18 mouse cellular contexts compared by ENCODE assay signal in genomic region chr9:54745740-54746370, GRCm38 (mm10). TPM values are rescaled to one million over a fixed set of nuclear protein-coding genes. Genes with fewer than 3 reads are reported as not detected.
DNase-seq lines count a peak whose midpoint lies in the region; ATAC-seq and TF ChIP-seq lines count a peak whose summit lies in the region.
"Had no signal": no experiment of that assay in that cellular context is flagged by ENCODE, and none has a peak within 500 bp of the region (broad histone marks: within the 10 kb centered on the region; RNA-seq: fewer than 3 reads in every experiment).

No protein-coding gene starts in this region.

- H3K4me1 ChIP-seq in kidney, embryonic 14.5 days (ENCODE audit: control insufficient read depth, insufficient read depth, low read length), result no peaks in the 10 kb centered on the region
- H3K4me1 ChIP-seq in hindbrain, embryonic 10.5 days (replicated peaks), result peaks cover 59% of the 10 kb centered on the region
- H3K4me1 ChIP-seq in limb, embryonic 13.5 days, result peaks cover 6% of the 10 kb centered on the region; the same call in 1 of the 2 replicates
- H3K4me1 ChIP-seq in cerebellum, adult 2 months (ENCODE audit: control insufficient read depth, insufficient read depth, low read length), result no peaks in the 10 kb centered on the region
- H3K4me1 ChIP-seq: liver, embryonic 15.5 days had no signal

- no peak for TF ChIP-seq CTCF in brain, embryonic 14.5 days (IDR thresholded peaks at IDR 0.05; ENCODE audit: borderline replicate concordance, extremely low read depth, insufficient read depth, insufficient read length)
- TF ChIP-seq CTCF in cerebellum, adult 2 months (IDR thresholded peaks at IDR 0.05; ENCODE audit: borderline replicate concordance, insufficient read depth, low read depth, low read length), result no peak

- no peaks in the 10 kb centered on the region for H3K27me3 ChIP-seq in kidney, embryonic 14.5 days (ENCODE audit: control insufficient read depth, insufficient read depth, low read length)
- 0 out of 2 replicates have a peak, but pooled peaks cover 7% of the 10 kb centered on the region for H3K27me3 ChIP-seq in hindbrain, embryonic 10.5 days (ENCODE audit: insufficient read depth, poor library complexity, severe bottlenecking)
- no peaks in the 10 kb centered on the region for H3K27me3 ChIP-seq in limb, embryonic 13.5 days
- H3K27me3 ChIP-seq in cerebellum, adult 2 months (ENCODE audit: control insufficient read depth, insufficient read depth, low read length), result no peaks in the 10 kb centered on the region
- H3K27me3 ChIP-seq: liver, embryonic 15.5 days had no signal

- no peak for DNase-seq in kidney, postnatal 4 days
- peak; percentile 39 for DNase-seq in brain, embryonic 14.5 days (ENCODE audit: low read depth)
- DNase-seq in hindbrain, embryonic 10.5 days (ENCODE audit: low spot score), result peak; percentile 86
- no peak for DNase-seq in cerebellum, adult 2 months
- no peak for DNase-seq in thymus, postnatal 14 days
- DNase-seq in spleen, postnatal 10 days (ENCODE audit: low spot score in 2 of 2), result no peak
- DNase-seq: adrenal gland, adult 8-10 months; cerebellum, postnatal 25 days; forebrain, postnatal 0 days; gastrocnemius, postnatal 14 days; heart, postnatal 4 days; kidney, postnatal 10 days; lung, postnatal 14 days; thymus, postnatal 4 days had no signal

- WGBS in kidney, embryonic 14.5 days, result 38% methylated on average over 13 of the region's 13 CpGs
- WGBS in hindbrain, embryonic 10.5 days, result 39% methylated on average over 13 of the region's 13 CpGs
- WGBS in limb, embryonic 13.5 days, result 55% methylated on average over 13 of the region's 13 CpGs
- 54% methylated on average over 13 of the region's 13 CpGs for WGBS in cerebellum, adult 2 months

- no peaks in the 10 kb centered on the region for H3K36me3 ChIP-seq in kidney, embryonic 14.5 days (ENCODE audit: control insufficient read depth, insufficient read depth, low read length)
- no peaks in the 10 kb centered on the region for H3K36me3 ChIP-seq in hindbrain, embryonic 10.5 days
- H3K36me3 ChIP-seq in limb, embryonic 13.5 days, result no peaks in the 10 kb centered on the region
- H3K36me3 ChIP-seq: liver, embryonic 15.5 days had no signal

- no peak for TF ChIP-seq POLR2A in brain, embryonic 14.5 days (IDR thresholded peaks at IDR 0.05; ENCODE audit: borderline replicate concordance, extremely low read depth, insufficient read depth, insufficient read length, poor library complexity, severe bottlenecking)
- TF ChIP-seq POLR2A in cerebellum, adult 2 months (IDR thresholded peaks at IDR 0.05; ENCODE audit: borderline replicate concordance, insufficient read depth, low read length), result no peak

- no peak overlapping the region for H3K4me3 ChIP-seq in kidney, embryonic 14.5 days (ENCODE audit: low read length)
- H3K4me3 ChIP-seq in hindbrain, embryonic 10.5 days, result no peak overlapping the region
- no peak overlapping the region for H3K4me3 ChIP-seq in limb, embryonic 13.5 days
- no peak overlapping the region for H3K4me3 ChIP-seq in cerebellum, adult 2 months (replicated peaks; ENCODE audit: insufficient read depth, low read depth, low read length)
- H3K4me3 ChIP-seq: liver, embryonic 15.5 days had no signal

- no peak overlapping the region for H3K27ac ChIP-seq in kidney, embryonic 14.5 days (ENCODE audit: low read depth, low read length)
- peak overlapping the region; percentile 82 for H3K27ac ChIP-seq in hindbrain, embryonic 10.5 days
- no peak overlapping the region for H3K27ac ChIP-seq in limb, embryonic 13.5 days
- H3K27ac ChIP-seq in cerebellum, adult 2 months (ENCODE audit: insufficient read depth, low read length), result no peak overlapping the region
- H3K27ac ChIP-seq: liver, embryonic 15.5 days had no signal

- no peak overlapping the region for H3K9ac ChIP-seq in kidney, embryonic 14.5 days (ENCODE audit: low read depth, low read length)
- no peak overlapping the region for H3K9ac ChIP-seq in limb, embryonic 13.5 days
- H3K9ac ChIP-seq: forebrain, postnatal 0 days; liver, embryonic 15.5 days had no signal

- H3K9me3 ChIP-seq in kidney, embryonic 14.5 days (ENCODE audit: control insufficient read depth, low read length), result no peaks in the 10 kb centered on the region
- H3K9me3 ChIP-seq in hindbrain, embryonic 10.5 days, result no peaks in the 10 kb centered on the region
- no peaks in the 10 kb centered on the region for H3K9me3 ChIP-seq in limb, embryonic 13.5 days
- H3K9me3 ChIP-seq: liver, embryonic 15.5 days had no signal

- 0 out of 2 replicates have a peak, but pooled peaks have one; percentile 30 for ATAC-seq in kidney, embryonic 14.5 days (ENCODE audit: low FRiP score, low TSS enrichment)
- ATAC-seq in limb, embryonic 13.5 days (ENCODE audit: low FRiP score, low read depth), result peak; percentile 24; the same call in 1 of the 2 replicates
- ATAC-seq: forebrain, postnatal 0 days had no signal

- H3K4me2 ChIP-seq in kidney, embryonic 14.5 days (replicated peaks; ENCODE audit: low read depth, low read length), result no peak overlapping the region
- no peak overlapping the region for H3K4me2 ChIP-seq in limb, embryonic 13.5 days (replicated peaks)
- H3K4me2 ChIP-seq: heart, embryonic 11.5 days; liver, embryonic 15.5 days had no signal

RNA-seq across cellular contexts. Expression of gene Wdr61, which starts 11.5 kb away (rescaled TPM):
- 162 and 192 TPM in 2 replicates for polyA plus RNA-seq in kidney, embryonic 14.5 days (2014; fragmentation: Nextera tagmentation; extraction: Ambion mirVana)
- polyA plus RNA-seq in brain, embryonic 14.5 days (2012; rRNA removed), result 65.1 and 90.8 TPM in 2 replicates
- 150 and 174 TPM in 2 replicates for polyA plus RNA-seq in hindbrain, embryonic 10.5 days (2016; fragmentation: Nextera tagmentation; extraction: Ambion mirVana)
- polyA plus RNA-seq in limb, embryonic 13.5 days (2015; fragmentation: Nextera tagmentation; extraction: Ambion mirVana), result 156 and 174 TPM in 2 replicates
- 65.3 and 69.6 TPM in 2 replicates for polyA plus RNA-seq in cerebellum, adult 2 months (2012; rRNA removed)

RNA-seq across cellular contexts. Expression of gene Crabp1, which starts 18.7 kb away (rescaled TPM):
- polyA plus RNA-seq in kidney, embryonic 14.5 days (2014; fragmentation: Nextera tagmentation; extraction: Ambion mirVana), result 103 and 140 TPM in 2 replicates
- polyA plus RNA-seq in brain, embryonic 14.5 days (2012; rRNA removed), result 112 and 168 TPM in 2 replicates
- polyA plus RNA-seq in hindbrain, embryonic 10.5 days (2016; fragmentation: Nextera tagmentation; extraction: Ambion mirVana), result 1,866 and 1,915 TPM in 2 replicates
- 572 and 589 TPM in 2 replicates for polyA plus RNA-seq in limb, embryonic 13.5 days (2015; fragmentation: Nextera tagmentation; extraction: Ambion mirVana)
- polyA plus RNA-seq in cerebellum, adult 2 months (2012; rRNA removed), result 4.9 and 5.5 TPM in 2 replicates

RNA-seq across cellular contexts. Expression of gene Dnaja4, which starts 47.2 kb away (rescaled TPM):
- polyA plus RNA-seq in kidney, embryonic 14.5 days (2014; fragmentation: Nextera tagmentation; extraction: Ambion mirVana), result 1.9 and 3.0 TPM in 2 replicates
- polyA plus RNA-seq in brain, embryonic 14.5 days (2012; rRNA removed), result 6.3 and 7.3 TPM in 2 replicates
- polyA plus RNA-seq in hindbrain, embryonic 10.5 days (2016; fragmentation: Nextera tagmentation; extraction: Ambion mirVana), result 4.5 and 4.7 TPM in 2 replicates
- polyA plus RNA-seq in limb, embryonic 13.5 days (2015; fragmentation: Nextera tagmentation; extraction: Ambion mirVana), result 8.9 and 11.5 TPM in 2 replicates
- 36.4 and 37.5 TPM in 2 replicates for polyA plus RNA-seq in cerebellum, adult 2 months (2012; rRNA removed)

Comparison
In these comparisons a context has a peak if more than half of its experiments do, and no peak if none do; other contexts are left out.
1. DNase-seq: peak in brain, embryonic 14.5 days (single experiment) and hindbrain, embryonic 10.5 days (single experiment); none in kidney, postnatal 4 days (0 of 2), cerebellum, adult 2 months (0 of 2), thymus, postnatal 14 days (single experiment) and spleen, postnatal 10 days (0 of 2).
2. RNA of gene Crabp1, which starts 18.7 kb away (polyA plus RNA-seq): 1,866 to 1,915 TPM in hindbrain, embryonic 10.5 days, 572 to 589 TPM in limb, embryonic 13.5 days, 112 to 168 TPM in brain, embryonic 14.5 days and 103 to 140 TPM in kidney, embryonic 14.5 days; 4.9 to 5.5 TPM in cerebellum, adult 2 months; every median in the first group is over 10 times any median in the second.